Mouse (Mus musculus) lung, embryonic 15.5 days (tissue): ENCODE results near the gene Nfe2. TPM values are rescaled to one million over a fixed set of nuclear protein-coding genes. Genes with fewer than 3 reads are reported as not detected.
"Not testable (repeated sequence)": the region's sequence is repeated elsewhere in the genome, so short reads cannot be mapped to it uniquely, and the experiment has no call there.

ENCODE experiments used
- ATAC-seq: fragments of 200-750 bp; cut with Nextera tagmentation; 2 replicates; pipeline ENCODE4 v1.8.0; 2017; ENCODE audit warnings: moderate number of reproducible peaks, borderline replicate concordance; ENCODE audit not compliant: low FRiP score, low TSS enrichment; ENCODE audit errors: extremely low read depth
- H3K27ac ChIP-seq: fragments of 300-500 bp; sonication (generic); 2 replicates; pipeline ENCODE4 v1.5.1; 2015; ENCODE audit warnings: moderate library complexity, mild to moderate bottlenecking, inconsistent platforms
- H3K27me3 ChIP-seq: fragments of 300-500 bp; sonication (generic); 2 replicates; pipeline ENCODE4 v1.6.1; 2015; ENCODE audit warnings: inconsistent platforms
- H3K36me3 ChIP-seq: fragments of 300-500 bp; sonication (generic); 2 replicates; pipeline ENCODE4 v1.6.1; 2015; ENCODE audit warnings: inconsistent platforms
- H3K4me1 ChIP-seq: fragments of 300-500 bp; sonication (generic); 2 replicates; pipeline ENCODE4 v1.6.1; 2015; ENCODE audit warnings: inconsistent platforms
- H3K4me2 ChIP-seq: fragments of 300-500 bp; sonication (generic); 2 replicates; pipeline ENCODE4 v1.6.1; 2015; ENCODE audit warnings: inconsistent platforms, mild to moderate bottlenecking, moderate library complexity
- H3K4me3 ChIP-seq: fragments of 300-500 bp; sonication (generic); 2 replicates; pipeline ENCODE4 v1.5.1; 2015; ENCODE audit warnings: mild to moderate bottlenecking, inconsistent platforms
- H3K9ac ChIP-seq: fragments of 300-500 bp; sonication (generic); 2 replicates; pipeline ENCODE4 v1.6.1; 2015; ENCODE audit warnings: inconsistent platforms
- H3K9me3 ChIP-seq: fragments of 300-500 bp; sonication (generic); 2 replicates; pipeline ENCODE4 v1.6.1; 2016; ENCODE audit warnings: inconsistent platforms
- WGBS: fragments of 180-500 bp; shearing (Covaris S2); methylation state at CpG from one replicate; pipeline ENCODE4 v1.1.7; 2015; 5-methylcytosine and 5-hydroxymethylcytosine counted together
- polyA plus RNA-seq: library from polyadenylated mRNA; unstranded; fragments of >200 nt; fragmentation: Nextera tagmentation; extraction: Ambion mirVana; gene quantifications from 2 replicates; pipeline ENCODE4 v1.2.1, GENCODE M21; 2015

Nfe2 gene
- polyA plus RNA-seq, 1 experiment from 2014 or later, result 4.7 TPM

GRCm38 (mm10) chr15:103247078-103247781, 11.0 kb downstream of the Nfe2 start:
- no peak overlapping the region for H3K27ac ChIP-seq
- ATAC-seq, result no peak
- 84% methylated on average over 9 of the region's 9 CpGs for WGBS
- no peak overlapping the region for H3K4me3 ChIP-seq
- H3K4me2 ChIP-seq, result no peak overlapping the region
- H3K27me3 ChIP-seq, result no peaks in the 10 kb centered on the region
- peaks cover 64% of the 10 kb centered on the region for H3K36me3 ChIP-seq
- peaks cover 25% of the 10 kb centered on the region for H3K4me1 ChIP-seq
- no peaks in the 10 kb centered on the region for H3K9me3 ChIP-seq
- H3K9ac ChIP-seq, result no peak overlapping the region

GRCm38 (mm10) chr15:103245616-103246015, 12.6 kb downstream of the Nfe2 start:
- H3K4me1 ChIP-seq, result peaks cover 29% of the 10 kb centered on the region
- no peak for ATAC-seq
- H3K9me3 ChIP-seq, result no peaks in the 10 kb centered on the region
- H3K9ac ChIP-seq, result no peak overlapping the region
- no peak overlapping the region for H3K27ac ChIP-seq
- H3K4me2 ChIP-seq, result 0 out of 2 replicates have a peak overlapping the region, but pooled peaks have one; percentile 10
- H3K27me3 ChIP-seq, result no peaks in the 10 kb centered on the region
- 56% methylated on average over 6 of the region's 6 CpGs for WGBS
- peaks cover 70% of the 10 kb centered on the region for H3K36me3 ChIP-seq
- H3K4me3 ChIP-seq, result no peak overlapping the region

- H3K4me2 ChIP-seq, result peak overlapping the region; percentile 69
- H3K36me3 ChIP-seq, result peaks cover 54% of the 10 kb centered on the region
- ATAC-seq, result no peak
- H3K9me3 ChIP-seq, result no peaks in the 10 kb centered on the region
- H3K27ac ChIP-seq, result no peak overlapping the region
- H3K4me1 ChIP-seq, result peaks cover 35% of the 10 kb centered on the region
- H3K4me3 ChIP-seq, result peak overlapping the region; percentile 76
- 43% methylated on average over 8 of the region's 8 CpGs for WGBS
- peak overlapping the region; percentile 35 for H3K9ac ChIP-seq
- H3K27me3 ChIP-seq, result no peaks in the 10 kb centered on the region
Observed at GRCm38 (mm10) chr15:103242885-103243284, 15.3 kb downstream of the Nfe2 start.

- WGBS, result 6% methylated on average over 12 of the region's 12 CpGs
- peak overlapping the region; percentile 76 for H3K4me3 ChIP-seq
- not testable (repeated sequence) for H3K9me3 ChIP-seq, H3K27me3 ChIP-seq, ATAC-seq
- peaks cover 39% of the 10 kb centered on the region for H3K36me3 ChIP-seq
- H3K4me2 ChIP-seq, result peak overlapping the region; percentile 69
- H3K9ac ChIP-seq, result peak overlapping the region; percentile 74
- H3K27ac ChIP-seq, result peak overlapping the region; percentile 95
- peaks cover 41% of the 10 kb centered on the region for H3K4me1 ChIP-seq
Observed at GRCm38 (mm10) chr15:103241071-103242018, 16.9 kb downstream of the Nfe2 start.

- under 1% methylated on average over 47 of the region's 47 CpGs for WGBS
- H3K27ac ChIP-seq, result peak within 1 kb of the TSS; percentile 95
- H3K9me3 ChIP-seq, result no peaks in the 10 kb centered on the region
- peaks cover 37% of the 10 kb centered on the region for H3K4me1 ChIP-seq
- peak; percentile 94 for ATAC-seq
- H3K36me3 ChIP-seq, result peaks cover 36% of the 10 kb centered on the region
- H3K4me2 ChIP-seq, result peak within 1 kb of the TSS; percentile 69
- no peaks in the 10 kb centered on the region for H3K27me3 ChIP-seq
- peak within 1 kb of the TSS; percentile 74 for H3K9ac ChIP-seq
- peak within 1 kb of the TSS; percentile 76 for H3K4me3 ChIP-seq
Observed at GRCm38 (mm10) chr15:103240160-103241028, 17.8 kb downstream of the Nfe2 start, which contains the start of gene Hnrnpa1. Gene Hnrnpa1, plus strand, starts transcription at chr15:103240432.

GRCm38 (mm10) chr15:103239685-103240159, 18.5 kb downstream of the Nfe2 start, which contains the start of gene Cbx5:
Gene Cbx5, minus strand, starts transcription at chr15:103239816.
- ATAC-seq, result peak; percentile 94
- Histone ChIP-seq H3K27ac (peak within 1 kb of the TSS; percentile 95), H3K4me2 (peak within 1 kb of the TSS; percentile 69), H3K27me3 (no peaks in the 10 kb centered on the region), H3K4me3 (peak within 1 kb of the TSS; percentile 76), H3K36me3 (peaks cover 35% of the 10 kb centered on the region), H3K9ac (peak within 1 kb of the TSS; percentile 74), H3K4me1 (peaks cover 34% of the 10 kb centered on the region), H3K9me3 (no peaks in the 10 kb centered on the region)
- WGBS, result under 1% methylated on average over 39 of the region's 39 CpGs

- H3K27ac ChIP-seq, result peak overlapping the region; percentile 95
- H3K36me3 ChIP-seq, result peaks cover 38% of the 10 kb centered on the region
- WGBS, result under 1% methylated on average over 26 of the region's 26 CpGs
- H3K27me3 ChIP-seq, result no peaks in the 10 kb centered on the region
- peak overlapping the region; percentile 76 for H3K4me3 ChIP-seq
- H3K4me2 ChIP-seq, result peak overlapping the region; percentile 57
- no peaks in the 10 kb centered on the region for H3K9me3 ChIP-seq
- peak overlapping the region; percentile 57 for H3K9ac ChIP-seq
- peak; percentile 92 for ATAC-seq
- peaks cover 34% of the 10 kb centered on the region for H3K4me1 ChIP-seq
Observed at GRCm38 (mm10) chr15:103239130-103239684, 19.0 kb downstream of the Nfe2 start.

- H3K36me3 ChIP-seq, result peaks cover 20% of the 10 kb centered on the region; the same call in 1 of the 2 replicates
- no peak overlapping the region for H3K4me3 ChIP-seq
- WGBS, result 89% methylated on average over 7 of the region's 7 CpGs
- no peak overlapping the region for H3K27ac ChIP-seq
- H3K4me1 ChIP-seq, result peaks cover 16% of the 10 kb centered on the region
- H3K9ac ChIP-seq, result no peak overlapping the region
- no peaks in the 10 kb centered on the region for H3K9me3 ChIP-seq
- H3K27me3 ChIP-seq, result no peaks in the 10 kb centered on the region
- H3K4me2 ChIP-seq, result no peak overlapping the region
- ATAC-seq, result no peak
Observed at GRCm38 (mm10) chr15:103237295-103237694, 20.9 kb downstream of the Nfe2 start.

GRCm38 (mm10) chr15:103233119-103233518, 25.1 kb downstream of the Nfe2 start:
- ATAC-seq, result no peak
- H3K27me3 ChIP-seq, result no peaks in the 10 kb centered on the region
- H3K36me3 ChIP-seq, result peaks cover 13% of the 10 kb centered on the region; the same call in 1 of the 2 replicates
- WGBS, result 61% methylated on average over 2 of the region's 2 CpGs
- H3K27ac ChIP-seq, result peak overlapping the region; percentile 1; the same call in 1 of the 2 replicates
- peaks cover 10% of the 10 kb centered on the region for H3K4me1 ChIP-seq
- no peaks in the 10 kb centered on the region for H3K9me3 ChIP-seq
- H3K4me3 ChIP-seq, result no peak overlapping the region
- H3K4me2 ChIP-seq, result no peak overlapping the region
- H3K9ac ChIP-seq, result no peak overlapping the region

- ATAC-seq, result no peak
- Histone ChIP-seq H3K4me2 (no peak overlapping the region), H3K27ac (no peak overlapping the region), H3K4me1 (peaks cover 16% of the 10 kb centered on the region), H3K27me3 (no peaks in the 10 kb centered on the region), H3K4me3 (no peak overlapping the region), H3K9me3 (no peaks in the 10 kb centered on the region), H3K36me3 (no peaks in the 10 kb centered on the region), H3K9ac (no peak overlapping the region)
- 70% methylated on average over 2 of the region's 2 CpGs for WGBS
Observed at GRCm38 (mm10) chr15:103228904-103229303, 29.3 kb downstream of the Nfe2 start.
